Mouse (Mus musculus) CH12.LX (cell line): ENCODE measurements around the gene Slc12a7. TPM values are rescaled to one million over a fixed set of nuclear protein-coding genes. Genes with fewer than 3 reads are reported as not detected.

Experiments
- DNase-seq: peaks from one replicate; pipeline ENCODE4 v3.0.0-alpha.2; 2013; ENCODE audit errors: extremely low read depth
- H3K27ac ChIP-seq: 2 replicates; pipeline ENCODE4 v1.5.1; 2012; ENCODE audit warnings: low read depth, mild to moderate bottlenecking, control low read depth, moderate library complexity; ENCODE audit not compliant: insufficient read depth
- H3K27me3 ChIP-seq: replicated peaks from 2 replicates; pipeline ENCODE3; 2012; ENCODE audit warnings: inconsistent platforms
- H3K36me3 ChIP-seq, 2 experiments: replicated peaks in 1 of 2; 2 replicates each; pipeline versions ENCODE3 to v1.6.1; 2012; ENCODE audit warnings: inconsistent platforms in 1 of 2, low read length in 1 of 2, mild to moderate bottlenecking in 1 of 2, mixed read lengths in 1 of 2, moderate library complexity in 1 of 2; ENCODE audit not compliant: control insufficient read depth in 1 of 2, insufficient read depth in 1 of 2
- H3K4me1 ChIP-seq, 2 experiments: 2 replicates each; pipeline ENCODE4 v1.6.1; 2012; ENCODE audit warnings: inconsistent platforms in 1 of 2, moderate library complexity in 1 of 2; ENCODE audit not compliant: insufficient read depth in 2 of 2, control insufficient read depth in 1 of 2
- H3K4me2 ChIP-seq: 2 replicates; pipeline ENCODE4 v1.6.1; 2012; ENCODE audit warnings: low read depth, mild to moderate bottlenecking, control low read depth; ENCODE audit not compliant: poor library complexity, insufficient read depth, severe bottlenecking
- H3K4me3 ChIP-seq, 3 experiments: fragments of 150-350 bp in 1 of 3; sonication (generic) in 1 of 3; replicated peaks in 1 of 3; 2 replicates each; pipeline versions ENCODE3 to v1.5.1; 2011 to 2012; ENCODE audit warnings: low read depth in 2 of 3, low read length in 2 of 3, mild to moderate bottlenecking in 2 of 3, moderate library complexity in 2 of 3, control low read depth in 1 of 3, improper control_type of control experiment in 1 of 3, inconsistent platforms in 1 of 3, mixed read lengths in 1 of 3; ENCODE audit not compliant: poor library complexity in 1 of 3
- H3K79me2 ChIP-seq: replicated peaks from 2 replicates; pipeline ENCODE4 v1.6.1; 2012; ENCODE audit warnings: mild to moderate bottlenecking, moderate library complexity; ENCODE audit not compliant: control insufficient read depth, poor library complexity, insufficient read depth, severe bottlenecking; ENCODE audit errors: extremely low read depth
- H3K9ac ChIP-seq: 2 replicates; pipeline ENCODE4 v1.6.1; 2012; ENCODE audit warnings: low read depth, mild to moderate bottlenecking, control low read depth, moderate library complexity; ENCODE audit not compliant: insufficient read depth
- H3K9me3 ChIP-seq: replicated peaks from 2 replicates; pipeline ENCODE3; 2012; ENCODE audit warnings: low read length, inconsistent platforms, mixed read lengths
- CHD1 ChIP-seq: IDR thresholded peaks from 2 replicates; pipeline ENCODE4 v1.6.1; 2012; ENCODE audit warnings: low read depth, low read length, improper control_type of control experiment, inconsistent platforms
- CHD2 ChIP-seq: IDR thresholded peaks from 2 replicates; pipeline ENCODE4 v1.6.1; 2011; ENCODE audit warnings: low read length, improper control_type of control experiment
- CTCF ChIP-seq, 2 experiments: IDR thresholded peaks in 1 of 2; conservative IDR thresholded peaks in 1 of 2; 2 replicates each; pipeline ENCODE4 v1.5.1; 2011 to 2012; ENCODE audit warnings: low read depth in 2 of 2, low read length in 2 of 2, improper control_type of control experiment in 1 of 2, inconsistent platforms in 1 of 2, mild to moderate bottlenecking in 1 of 2, moderate library complexity in 1 of 2
- E2F4 ChIP-seq: IDR thresholded peaks from 2 replicates; pipeline ENCODE4 v1.6.1; 2011; ENCODE audit warnings: low read depth, low read length, improper control_type of control experiment; ENCODE audit not compliant: insufficient replicate concordance
- ELF1 ChIP-seq: IDR thresholded peaks from 2 replicates; pipeline ENCODE4 v1.6.1; 2014; ENCODE audit warnings: low read depth, mild to moderate bottlenecking, inconsistent platforms, low read length, improper control_type of control experiment
- EP300 ChIP-seq: IDR thresholded peaks from 2 replicates; pipeline ENCODE4 v1.6.1; 2011; ENCODE audit warnings: low read length, improper control_type of control experiment
- GABPA ChIP-seq: IDR thresholded peaks from 2 replicates; pipeline ENCODE4 v1.6.1; 2012; ENCODE audit warnings: low read depth, low read length, improper control_type of control experiment, inconsistent platforms; ENCODE audit not compliant: insufficient replicate concordance
- IRF4 ChIP-seq: IDR thresholded peaks from 2 replicates; pipeline ENCODE4 v1.6.1; 2014; ENCODE audit warnings: low read depth, mild to moderate bottlenecking, inconsistent platforms, low read length, improper control_type of control experiment
- MAFK ChIP-seq: IDR thresholded peaks from 2 replicates; pipeline ENCODE4 v1.6.1; 2011; ENCODE audit warnings: low read length, improper control_type of control experiment; ENCODE audit not compliant: insufficient replicate concordance
- POLR2AphosphoS2 ChIP-seq: IDR thresholded peaks from 2 replicates; pipeline ENCODE4 v1.6.1; 2011; ENCODE audit warnings: low read depth, low read length, improper control_type of control experiment
- RAD21 ChIP-seq: IDR thresholded peaks from 2 replicates; pipeline ENCODE4 v1.6.1; 2011; ENCODE audit warnings: low read depth, mild to moderate bottlenecking, low read length, improper control_type of control experiment, moderate library complexity
- RCOR1 ChIP-seq: conservative IDR thresholded peaks from 2 replicates; pipeline ENCODE4 v1.6.1; 2012; ENCODE audit warnings: low read depth, mild to moderate bottlenecking, inconsistent platforms, low read length, improper control_type of control experiment
- SMC3 ChIP-seq: IDR thresholded peaks from 2 replicates; pipeline ENCODE4 v1.6.1; 2011; ENCODE audit warnings: low read depth, low read length, improper control_type of control experiment
- USF1 ChIP-seq: IDR thresholded peaks from 2 replicates; pipeline ENCODE4 v1.6.1; 2014; ENCODE audit warnings: low read depth, mild to moderate bottlenecking, inconsistent platforms, low read length, improper control_type of control experiment
- USF2 ChIP-seq: conservative IDR thresholded peaks from 2 replicates; pipeline ENCODE4 v1.6.1; 2011; ENCODE audit warnings: low read depth, low read length, improper control_type of control experiment
- ZC3H11A ChIP-seq: IDR thresholded peaks from 2 replicates; pipeline ENCODE4 v1.6.1; 2012; ENCODE audit warnings: low read depth, mild to moderate bottlenecking, inconsistent platforms, low read length, improper control_type of control experiment
- ZMIZ1 ChIP-seq: IDR thresholded peaks from 2 replicates; pipeline ENCODE4 v1.6.1; 2012; ENCODE audit warnings: low read depth, mild to moderate bottlenecking, inconsistent platforms, low read length, improper control_type of control experiment
- dilution Hi-C: fragments of 300-500 bp; cut with MboI; formaldehyde crosslinking; loops from 2 replicates; pipeline ENCODE4 v1.14.3; 2020; ENCODE audit warnings: low sequenced_read_pairs; ENCODE audit not compliant: extremely low pct_unique_long_range_greater_than_20kb, extremely low pct_ligation_motif_present
- in situ Hi-C: fragments of 300-500 bp; cut with MboI; formaldehyde crosslinking; loops from 3 replicates; pipeline ENCODE4 v1.14.3; 2019; ENCODE audit warnings: low sequenced_read_pairs, low pct_ligation_motif_present, low pct_unique_long_range_greater_than_20kb, mixed read lengths
- polyA plus RNA-seq: library from polyadenylated mRNA; unstranded; fragments of >175 nt; gene quantifications from 2 replicates; pipeline ENCODE4 v1.2.1, GENCODE M21; 2012; ENCODE audit warnings: low read depth; ENCODE audit not compliant: insufficient read length
- total RNA-seq, 2 experiments: library from RNA; depleted of rRNA; stranded (reverse); fragments of 300-350 nt in 1 of 2; fragments of >200 nt in 1 of 2; gene quantifications; 2 replicates each; pipeline ENCODE4 v1.2.3; 2012 to 2014

Slc12a7 gene
- total and polyA plus RNA-seq, 3 experiments: 1.0 to 5.8 (median 2.5) TPM

- Histone ChIP-seq H3K36me3 (no peaks in the 10 kb centered on the region), H3K9ac (no peak overlapping the region), H3K4me1 (peaks cover 0 to 6% of the 10 kb centered on the region in 2 experiments; a peak in 2 of 4 replicates)
- TF ChIP-seq EP300 (no peak), ZC3H11A (peak; percentile 24; the same call in 1 of the 2 replicates), RAD21 (peak; percentile 82), CHD2 (no peak), CHD1 (no peak), IRF4 (no peak), USF2 (no peak), SMC3 (peak; percentile 90), ELF1 (no peak), CTCF (conservative IDR thresholded peaks at IDR 0.05 in 1 of 2, IDR thresholded peaks at IDR 0.05 in 1 of 2; ENCODE audit: low read depth in 2 of 2, low read length in 2 of 2) (peak; percentile 74 to 93), MAFK (no peak), GABPA (no peak), USF1 (no peak)
- TF ChIP-seq, all 38 proteins: peak for 4
- H3K4me2 ChIP-seq: no peak overlapping the region
- H3K27me3 ChIP-seq: no peaks in the 10 kb centered on the region
- no peak overlapping the region for H3K4me3 ChIP-seq
- H3K9me3 ChIP-seq: no peaks in the 10 kb centered on the region
- in situ Hi-C loops: loop anchor here (10.0 kb wide), 1 partner anchor 97 kb away; no protein-coding TSS in a partner anchor
- no peaks in the 10 kb centered on the region for H3K79me2 ChIP-seq
- no peak overlapping the region for H3K27ac ChIP-seq
- peak; percentile 61 for DNase-seq
- dilution Hi-C loops: no loop called here
These were observed 89.4 kb downstream of the Slc12a7 start for GRCm38 (mm10) chr13:73822187-73822800.

GRCm38 (mm10) chr13:73823711-73824110, 90.8 kb downstream of the Slc12a7 start:
- no peaks in the 10 kb centered on the region for H3K36me3 ChIP-seq
- H3K9ac ChIP-seq: no peak overlapping the region
- no peak overlapping the region for H3K4me2 ChIP-seq
- H3K27me3 ChIP-seq: no peaks in the 10 kb centered on the region
- no peaks in the 10 kb centered on the region for H3K4me1 ChIP-seq
- TF ChIP-seq RCOR1 (no peak), E2F4 (no peak), USF2 (no peak), POLR2AphosphoS2 (no peak), ZMIZ1 (no peak), EP300 (no peak)
- in situ Hi-C loops (loop anchor here (10.0 kb wide), 1 partner anchor 99 kb away; no protein-coding TSS in a partner anchor), dilution Hi-C loops (no loop called here)
- no peaks in the 10 kb centered on the region for H3K79me2 ChIP-seq
- no peak overlapping the region for H3K4me3 ChIP-seq
- DNase-seq: no peak
- H3K9me3 ChIP-seq: no peaks in the 10 kb centered on the region
- H3K27ac ChIP-seq: no peak overlapping the region
